Mouse (Mus musculus): ENCODE measurements around the gene Psmb9.

Psmb9 gene

DNA sequence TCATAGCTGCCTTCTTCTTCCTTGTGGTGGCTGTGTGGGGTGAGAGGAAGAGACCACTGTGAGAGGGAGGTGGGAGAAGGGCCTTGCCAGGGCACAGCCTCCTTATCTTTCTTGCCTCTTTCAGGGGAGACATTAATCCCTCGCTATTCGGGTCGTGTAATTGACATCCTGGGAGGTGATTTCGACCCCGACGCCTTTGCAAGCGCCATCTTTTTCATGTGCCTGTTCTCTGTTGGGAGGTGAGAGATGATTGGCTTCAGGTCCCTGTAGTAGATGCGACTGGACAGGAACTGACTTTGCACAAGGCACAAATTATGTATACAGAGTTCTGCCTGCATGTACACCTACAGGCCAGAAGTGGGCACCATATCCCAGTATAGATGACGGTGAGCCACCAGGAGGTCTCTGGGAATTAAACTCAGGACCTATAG, 18.2 kb upstream of the Psmb9 start:
- peak; percentile 70 for ATAC-seq (ENCODE audit: low TSS enrichment)

DNA sequence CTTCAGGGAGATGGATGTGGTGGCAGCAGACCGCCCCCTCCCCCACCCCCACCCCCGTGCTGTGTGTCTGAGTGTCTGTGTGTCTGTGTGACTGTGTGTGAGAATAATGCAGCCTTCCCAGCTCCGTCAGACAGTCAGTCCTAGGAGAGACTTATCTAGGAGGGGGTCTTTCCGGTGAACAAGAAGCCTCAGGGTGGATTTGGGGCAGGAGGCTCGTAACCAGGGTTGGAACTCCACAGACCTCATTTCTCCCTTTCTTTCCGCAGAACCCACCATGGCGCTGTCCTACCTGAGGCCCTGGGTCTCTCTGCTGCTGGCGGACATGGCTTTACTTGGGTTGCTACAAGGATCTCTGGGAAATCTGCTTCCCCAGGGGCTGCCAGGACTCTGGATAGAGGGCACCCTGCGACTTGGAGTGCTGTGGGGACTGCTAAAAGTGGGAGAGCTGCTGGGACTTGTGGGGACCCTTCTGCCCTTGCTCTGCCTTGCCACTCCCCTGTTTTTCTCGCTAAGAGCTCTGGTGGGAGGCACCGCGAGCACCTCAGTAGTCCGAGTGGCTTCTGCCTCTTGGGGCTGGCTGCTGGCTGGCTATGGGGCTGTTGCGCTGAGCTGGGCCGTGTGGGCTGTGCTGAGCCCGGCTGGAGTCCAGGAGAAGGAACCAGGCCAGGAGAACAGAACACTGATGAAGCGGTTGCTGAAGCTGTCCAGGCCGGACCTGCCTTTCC, 17.6 kb upstream of the Psmb9 start:
- peak; percentile 73; the same call in 1 of the 2 replicates for ATAC-seq (ENCODE audit: low TSS enrichment)

DNA sequence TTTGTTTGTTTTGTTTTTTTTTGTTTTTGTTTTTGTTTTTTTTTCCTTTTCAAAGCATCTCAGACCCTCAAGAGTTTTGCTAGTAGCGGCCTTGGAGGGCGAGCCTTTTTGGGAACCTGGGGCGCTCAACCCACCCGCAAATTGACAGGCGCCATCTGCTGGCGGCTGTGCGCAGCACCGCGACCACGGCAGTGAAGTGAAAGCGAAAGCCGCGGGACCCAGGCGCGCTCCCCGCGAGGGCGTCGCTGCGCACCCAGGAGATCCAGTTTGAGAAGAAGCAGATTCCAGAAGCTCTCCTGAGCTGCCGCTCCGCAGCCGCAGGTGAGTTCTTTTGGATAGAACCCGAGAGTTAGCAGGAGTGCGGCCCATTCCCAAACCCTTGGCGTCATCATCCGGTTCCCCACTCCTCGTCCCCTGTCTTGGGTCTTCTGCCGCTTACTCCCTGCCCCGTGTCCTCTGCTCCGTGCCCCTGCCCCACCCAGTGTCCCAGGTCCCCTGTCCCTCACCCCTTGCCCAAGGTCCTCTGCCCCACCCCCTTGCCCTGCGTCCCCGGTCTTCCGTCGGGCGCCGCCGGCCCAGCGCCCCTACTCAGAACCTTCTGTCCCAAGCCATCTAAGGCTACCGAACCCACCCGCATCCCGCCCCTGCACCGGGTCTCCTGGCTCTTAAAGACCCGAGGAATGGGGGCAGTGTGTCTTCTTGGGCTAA, 16.9 kb upstream of the Psmb9 start:
- peak; percentile 75 for ATAC-seq (ENCODE audit: low TSS enrichment)

DNA sequence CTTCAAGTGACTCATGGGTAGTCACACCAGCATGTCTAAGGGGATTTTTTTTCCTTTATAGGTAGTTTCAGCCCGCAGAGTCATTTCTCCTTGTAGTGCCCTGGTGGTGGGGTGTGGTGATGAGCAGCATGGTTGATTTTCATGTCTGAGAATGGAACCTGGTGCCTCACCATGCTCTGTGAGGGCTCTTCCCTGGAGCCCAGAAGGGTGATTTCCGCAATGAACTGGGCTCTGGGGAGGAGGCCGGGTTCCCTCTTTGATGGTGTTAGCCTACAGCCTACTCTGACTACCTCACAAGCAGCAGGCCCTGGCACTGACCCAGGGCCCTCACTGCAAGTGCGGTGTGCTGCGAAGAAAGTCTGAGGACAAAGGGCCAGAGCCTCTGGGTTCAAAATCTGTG, 15.9 kb upstream of the Psmb9 start, which contains the start of gene Tap2:
Gene Tap2 (plus strand): TSS at position 84 of the 400 bp plus-strand sequence.
- no peak for ATAC-seq (ENCODE audit: low TSS enrichment)

DNA sequence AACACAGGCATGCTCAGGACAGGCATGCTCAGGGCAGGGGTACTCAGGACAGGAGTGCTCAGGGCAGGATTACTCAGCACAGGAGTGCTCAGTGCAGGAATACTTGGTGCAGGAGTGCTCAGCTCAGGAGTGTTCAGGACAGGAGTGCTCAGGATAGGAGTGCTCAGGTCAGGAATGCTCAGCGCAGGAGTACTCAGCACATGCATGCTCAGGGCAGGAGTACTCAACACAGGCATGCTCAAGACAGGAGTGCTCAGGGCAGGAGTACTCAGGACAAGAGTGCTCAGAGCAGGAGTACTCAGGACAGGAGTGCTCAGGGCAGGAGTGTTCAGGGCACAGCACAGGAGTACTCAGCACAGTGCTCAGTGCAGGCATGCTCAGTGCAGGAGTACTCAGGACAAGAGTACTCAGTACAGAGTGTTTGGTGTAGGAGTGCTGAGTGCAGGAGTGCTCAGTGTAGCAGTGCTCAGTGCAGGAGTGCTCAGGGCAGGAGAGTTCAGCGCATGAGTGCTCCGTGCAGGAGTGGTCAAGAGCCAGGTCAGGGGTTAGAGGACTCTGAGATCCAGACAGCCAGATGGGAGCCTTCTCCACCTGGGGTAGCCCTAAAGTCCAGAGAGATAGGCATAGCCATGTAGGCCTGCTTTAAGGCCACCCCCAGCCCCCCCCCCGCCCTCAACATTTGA, 15.3 kb upstream of the Psmb9 start:
- no peak for ATAC-seq (ENCODE audit: low TSS enrichment)

DNA sequence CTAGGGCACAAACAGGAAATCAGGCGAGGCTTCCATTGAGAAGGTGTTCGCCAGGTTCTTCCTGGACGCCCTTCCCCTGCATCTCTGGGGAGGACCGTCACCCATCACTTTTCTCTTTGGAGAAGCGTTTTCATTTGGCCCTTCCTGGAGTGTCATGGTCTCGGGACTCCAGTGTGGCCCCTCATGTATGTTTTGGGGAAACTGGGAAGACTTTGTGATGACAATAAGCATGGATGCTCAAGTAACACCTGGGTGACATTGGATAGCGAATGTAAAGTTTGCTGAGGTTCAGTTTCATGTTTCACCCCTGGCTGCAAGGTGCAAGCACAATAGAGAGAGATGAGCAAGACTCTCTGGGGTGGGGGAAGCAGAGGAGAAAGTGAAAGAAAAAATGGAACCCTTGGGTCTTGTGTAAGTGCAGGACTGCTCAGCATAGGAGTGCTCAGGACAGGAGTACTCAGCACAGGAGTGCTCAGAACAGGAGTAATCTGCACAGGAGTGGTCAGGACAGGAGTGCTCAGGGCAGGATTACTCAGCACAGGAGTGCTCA, 14.0 kb upstream of the Psmb9 start:
- ATAC-seq (ENCODE audit: low TSS enrichment), result no peak

GRCm38 (mm10) chr17:34200772-34201505, 13.4 kb upstream of the Psmb9 start:
- ATAC-seq (ENCODE audit: low TSS enrichment), result no peak

GRCm38 (mm10) chr17:34200047-34200446, 12.5 kb upstream of the Psmb9 start:
- ATAC-seq (ENCODE audit: low TSS enrichment), result no peak

DNA sequence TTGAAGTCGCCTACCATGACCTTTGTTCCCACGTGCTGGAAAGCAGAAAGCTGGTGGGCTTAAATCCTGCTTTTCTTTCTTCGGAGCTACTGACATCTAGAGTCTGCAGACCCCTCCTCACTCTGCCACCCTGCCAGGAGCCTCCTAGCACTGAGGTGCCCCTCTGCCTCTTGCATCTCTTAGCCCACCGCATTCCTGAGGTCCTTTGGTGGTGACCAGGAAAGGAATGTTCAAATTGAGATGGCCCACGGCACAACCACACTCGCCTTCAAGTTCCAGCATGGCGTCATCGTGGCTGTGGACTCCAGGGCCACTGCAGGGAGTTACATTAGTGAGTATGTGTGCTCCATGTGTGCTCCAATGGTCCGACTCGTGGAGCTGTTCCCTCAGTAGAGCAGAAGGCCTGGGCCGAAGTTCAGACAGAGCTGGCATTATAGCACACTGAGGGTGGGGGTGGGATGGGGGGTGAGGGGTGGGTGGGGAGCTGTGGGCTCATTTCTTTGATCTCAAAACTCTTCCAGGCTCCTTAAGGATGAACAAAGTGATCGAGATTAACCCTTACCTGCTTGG, 11.6 kb upstream of the Psmb9 start:
- no peak for ATAC-seq (ENCODE audit: low TSS enrichment)

GRCm38 (mm10) chr17:34198521-34198912, 11.0 kb upstream of the Psmb9 start:
- no peak for ATAC-seq (ENCODE audit: low TSS enrichment)

- ATAC-seq (ENCODE audit: low TSS enrichment), result no peak
Measured at GRCm38 (mm10) chr17:34197904-34198520, 10.4 kb upstream of the Psmb9 start.

- peak; percentile 95 for ATAC-seq (ENCODE audit: low TSS enrichment)
Measured at GRCm38 (mm10) chr17:34196941-34197894, 9.7 kb upstream of the Psmb9 start, which contains the start of gene Psmb8. TSS of gene Psmb8 (plus strand) at chr17:34197721.

- no peak for ATAC-seq (ENCODE audit: low TSS enrichment)
Measured at GRCm38 (mm10) chr17:34196491-34196890, 8.9 kb upstream of the Psmb9 start.

GRCm38 (mm10) chr17:34194723-34195122, 7.2 kb upstream of the Psmb9 start:
- ATAC-seq (ENCODE audit: low TSS enrichment), result no peak

DNA sequence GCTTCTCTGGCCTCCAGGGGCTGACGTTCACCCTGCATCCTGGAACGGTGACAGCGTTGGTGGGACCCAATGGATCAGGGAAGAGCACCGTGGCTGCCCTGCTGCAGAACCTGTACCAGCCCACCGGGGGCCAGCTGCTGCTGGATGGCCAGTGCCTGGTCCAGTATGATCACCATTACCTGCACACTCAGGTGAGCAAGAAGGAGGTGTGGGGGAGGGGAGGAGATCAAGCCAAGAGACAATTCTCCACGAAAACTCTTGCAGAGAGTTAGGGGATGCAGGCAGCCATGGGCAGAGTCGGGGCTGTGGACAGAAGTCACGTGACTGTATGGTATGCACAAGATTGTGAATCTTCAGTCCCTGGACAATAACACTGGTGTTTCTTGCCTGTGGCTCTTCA, 5.9 kb upstream of the Psmb9 start:
- no peak for ATAC-seq (ENCODE audit: low TSS enrichment)

- no peak for ATAC-seq (ENCODE audit: low TSS enrichment)
Measured at GRCm38 (mm10) chr17:34192852-34193251, 5.3 kb upstream of the Psmb9 start.

- ATAC-seq (ENCODE audit: low TSS enrichment), result no peak
Measured at GRCm38 (mm10) chr17:34188986-34189385, 1.4 kb upstream of the Psmb9 start.

DNA sequence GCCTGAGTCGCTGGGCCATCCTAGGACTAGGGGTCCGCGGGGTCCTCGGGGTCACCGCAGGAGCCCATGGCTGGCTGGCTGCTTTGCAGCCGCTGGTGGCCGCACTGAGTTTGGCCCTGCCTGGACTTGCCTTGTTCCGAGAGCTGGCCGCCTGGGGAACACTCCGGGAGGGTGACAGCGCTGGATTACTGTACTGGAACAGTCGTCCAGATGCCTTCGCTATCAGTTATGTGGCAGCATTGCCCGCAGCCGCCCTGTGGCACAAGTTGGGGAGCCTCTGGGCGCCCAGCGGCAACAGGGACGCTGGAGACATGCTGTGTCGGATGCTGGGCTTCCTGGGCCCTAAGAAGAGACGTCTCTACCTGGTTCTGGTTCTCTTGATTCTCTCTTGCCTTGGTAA, 446 bp upstream of the Psmb9 start:
- no peak; the same call in 1 of the 2 replicates for ATAC-seq (ENCODE audit: low TSS enrichment)

GRCm38 (mm10) chr17:34186885-34187260, 691 bp downstream of the Psmb9 start:
- peak; percentile 18; the same call in 1 of the 2 replicates for ATAC-seq (ENCODE audit: low TSS enrichment)

DNA sequence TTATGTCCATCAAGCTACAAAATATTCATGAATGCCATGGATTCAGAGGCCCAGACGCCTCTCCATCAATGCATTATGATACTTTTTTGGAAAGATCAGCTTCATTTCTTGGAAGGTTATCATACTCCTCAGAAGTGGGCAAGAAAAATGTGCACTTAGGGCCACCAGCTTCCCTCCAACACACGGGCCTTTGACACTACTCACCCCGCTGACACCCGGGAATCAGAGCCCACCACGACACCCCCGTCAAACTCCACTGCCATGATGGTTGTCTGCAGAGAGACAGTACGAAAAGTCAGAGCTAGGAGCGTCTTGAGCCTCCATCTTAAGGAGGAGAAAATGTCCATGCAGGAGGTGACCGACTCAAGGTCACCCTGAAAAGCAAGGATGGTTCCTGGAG, 2.0 kb downstream of the Psmb9 start:
- no peak for ATAC-seq (ENCODE audit: low TSS enrichment)
